Mouse (Mus musculus) brain, embryonic 14.5 days (tissue): Measurements from ENCODE around the gene Il16.

ENCODE experiments used
- CTCF ChIP-seq: fragments of 200-500 bp; IDR thresholded peaks from 2 replicates; pipeline ENCODE4 v1.5.1; 2012; ENCODE audit warnings: inconsistent platforms, mild to moderate bottlenecking, moderate library complexity, borderline replicate concordance; ENCODE audit not compliant: insufficient read depth, insufficient read length; ENCODE audit errors: extremely low read depth
- POLR2A ChIP-seq: fragments of 200-500 bp; IDR thresholded peaks from 2 replicates; pipeline ENCODE4 v1.6.1; 2012; ENCODE audit warnings: mild to moderate bottlenecking, inconsistent platforms, borderline replicate concordance; ENCODE audit not compliant: poor library complexity, insufficient read depth, insufficient read length, severe bottlenecking; ENCODE audit errors: extremely low read depth

- no peak for TF ChIP-seq CTCF
- TF ChIP-seq POLR2A: no peak
Measured at GRCm38 (mm10) chr7:83744250-83744649, 1.3 kb downstream of the Il16 start.
